ENCODE assay signal across 8 mouse cellular contexts in genomic region chr14:50924281-50925064, GRCm38 (mm10). TPM values are rescaled to one million over a fixed set of nuclear protein-coding genes. Genes with fewer than 3 reads are reported as not detected.
DNase-seq lines count a peak whose midpoint lies in the region; ATAC-seq and TF ChIP-seq lines count a peak whose summit lies in the region.

Gene Osgep, minus strand, starts transcription at chr14:50924893.
Gene Apex1, plus strand, starts transcription at chr14:50924968.

- no peak for TF ChIP-seq EP300 in MEL (IDR thresholded peaks at IDR 0.05; ENCODE audit: low read depth in 1 of 2, low read length in 2 of 2)

- DNase-seq in MEL (ENCODE audit: low read depth, low spot score) = peak; percentile 98
- DNase-seq in cerebellum, adult 2 months = peak; percentile 95 to 97
- peak; percentile 99 for DNase-seq in forebrain, postnatal 0 days
- peak; percentile 97 for DNase-seq in heart, postnatal 4 days
- peak; percentile 97 to 98 for DNase-seq in layer of hippocampus, adult 8-10 months (ENCODE audit: low spot score in 2 of 2)
- DNase-seq in ovary, adult 18-20 months (ENCODE audit: low spot score) = peak; percentile 92
- peak; percentile 97 for DNase-seq in thymus, postnatal 0 days (ENCODE audit: low spot score)

- peak; percentile 97 for ATAC-seq in forebrain, postnatal 0 days
- peak; percentile 96 for ATAC-seq in lung, embryonic 15.5 days (ENCODE audit: borderline replicate concordance, extremely low read depth, low FRiP score, low TSS enrichment)

- no peak for TF ChIP-seq CTCF in MEL (IDR thresholded peaks at IDR 0.05 in 2 of 3, conservative IDR thresholded peaks at IDR 0.05 in 1 of 3; ENCODE audit: control insufficient read depth in 1 of 3, insufficient read depth in 1 of 3, low read depth in 2 of 3, low read length in 3 of 3, poor library complexity in 1 of 3, severe bottlenecking in 1 of 3)
- no peak for TF ChIP-seq CTCF in cerebellum, adult 2 months (IDR thresholded peaks at IDR 0.05; ENCODE audit: borderline replicate concordance, insufficient read depth, low read depth, low read length)
- 0 out of 2 replicates have a peak, but pooled peaks have one; percentile 4 for TF ChIP-seq CTCF in forebrain, postnatal 0 days (IDR thresholded peaks at IDR 0.05; ENCODE audit: low read depth)

- peaks cover 0 to 5% of the 10 kb centered on the region in 2 experiments; a peak in 2 of 4 replicates for H3K36me3 ChIP-seq in MEL (ENCODE audit: control insufficient read depth in 1 of 2, insufficient read depth in 2 of 2, low read length in 2 of 2)
- peaks cover 27% of the 10 kb centered on the region for H3K36me3 ChIP-seq in forebrain, postnatal 0 days (ENCODE audit: insufficient read depth)
- peaks cover 41% of the 10 kb centered on the region for H3K36me3 ChIP-seq in lung, embryonic 15.5 days

- no peaks in the 10 kb centered on the region for H3K9me3 ChIP-seq in MEL (replicated peaks; ENCODE audit: insufficient read depth, low read length)
- no peaks in the 10 kb centered on the region for H3K9me3 ChIP-seq in forebrain, postnatal 0 days (ENCODE audit: low read length)
- no peaks in the 10 kb centered on the region for H3K9me3 ChIP-seq in lung, embryonic 15.5 days

- H3K4me3 ChIP-seq in MEL (ENCODE audit: control insufficient read depth in 1 of 2, insufficient read depth in 1 of 2, low read depth in 2 of 2, low read length in 2 of 2) = peak within 1 kb of the TSS; percentile 78 to 90
- peak within 1 kb of the TSS; percentile 85 for H3K4me3 ChIP-seq in cerebellum, adult 2 months (replicated peaks; ENCODE audit: insufficient read depth, low read depth, low read length)
- H3K4me3 ChIP-seq in forebrain, postnatal 0 days (ENCODE audit: low read depth, low read length) = peak within 1 kb of the TSS; percentile 70
- peak within 1 kb of the TSS; percentile 86 for H3K4me3 ChIP-seq in lung, embryonic 15.5 days

- H3K9ac ChIP-seq in MEL (ENCODE audit: control insufficient read depth, low read depth, low read length, poor library complexity, severe bottlenecking) = peak within 1 kb of the TSS; percentile 76
- peak within 1 kb of the TSS; percentile 62 for H3K9ac ChIP-seq in forebrain, postnatal 0 days
- H3K9ac ChIP-seq in lung, embryonic 15.5 days = peak within 1 kb of the TSS; percentile 87

- WGBS in cerebellum, adult 2 months = under 1% methylated on average over 57 of the region's 57 CpGs
- under 1% methylated on average over 57 of the region's 57 CpGs for WGBS in forebrain, postnatal 0 days
- under 1% methylated on average over 57 of the region's 57 CpGs for WGBS in lung, embryonic 15.5 days

- H3K79me2 ChIP-seq in MEL (ENCODE audit: control insufficient read depth, insufficient read depth, low read length, poor library complexity) = peaks cover 21% of the 10 kb centered on the region

- H3K27me3 ChIP-seq in MEL (ENCODE audit: control insufficient read depth in 1 of 2, insufficient read depth in 2 of 2, low read length in 2 of 2) = no peaks in the 10 kb centered on the region
- H3K27me3 ChIP-seq in cerebellum, adult 2 months (ENCODE audit: control insufficient read depth, insufficient read depth, low read length) = no peaks in the 10 kb centered on the region
- H3K27me3 ChIP-seq in forebrain, postnatal 0 days (ENCODE audit: insufficient read depth, low read length) = no peaks in the 10 kb centered on the region
- H3K27me3 ChIP-seq in lung, embryonic 15.5 days = no peaks in the 10 kb centered on the region

- no peaks in the 10 kb centered on the region for H3K4me1 ChIP-seq in MEL (ENCODE audit: control insufficient read depth in 1 of 2, insufficient read depth in 2 of 2, low read length in 2 of 2)
- no peaks in the 10 kb centered on the region for H3K4me1 ChIP-seq in cerebellum, adult 2 months (ENCODE audit: control insufficient read depth, insufficient read depth, low read length)
- H3K4me1 ChIP-seq in forebrain, postnatal 0 days (ENCODE audit: insufficient read depth) = peaks cover 15% of the 10 kb centered on the region
- H3K4me1 ChIP-seq in lung, embryonic 15.5 days = peaks cover 19% of the 10 kb centered on the region

- peak; percentile 67 to 78 for TF ChIP-seq POLR2A in MEL (IDR thresholded peaks at IDR 0.05; ENCODE audit: control insufficient read depth in 1 of 2, insufficient read depth in 1 of 2, low read depth in 1 of 2, low read length in 2 of 2, poor library complexity in 1 of 2)
- TF ChIP-seq POLR2A in cerebellum, adult 2 months (IDR thresholded peaks at IDR 0.05; ENCODE audit: borderline replicate concordance, insufficient read depth, low read length) = no peak; the same call in 1 of the 2 replicates

- peak within 1 kb of the TSS; percentile 83 for H3K27ac ChIP-seq in MEL (ENCODE audit: control insufficient read depth, low read depth, low read length)
- peak within 1 kb of the TSS; percentile 37; the same call in 1 of the 2 replicates for H3K27ac ChIP-seq in cerebellum, adult 2 months (ENCODE audit: insufficient read depth, low read length)
- H3K27ac ChIP-seq in forebrain, postnatal 0 days (ENCODE audit: low read depth, low read length) = peak within 1 kb of the TSS; percentile 83
- peak within 1 kb of the TSS; percentile 93 for H3K27ac ChIP-seq in lung, embryonic 15.5 days

- H3K4me2 ChIP-seq in forebrain, postnatal 0 days (ENCODE audit: low read depth) = peak within 1 kb of the TSS; percentile 84
- H3K4me2 ChIP-seq in lung, embryonic 15.5 days = peak within 1 kb of the TSS; percentile 84

- TF ChIP-seq RAD21 in MEL (IDR thresholded peaks at IDR 0.05; ENCODE audit: low read depth, low read length) = no peak

TF ChIP-seq in MEL, 35 proteins besides CTCF, POLR2A, EP300 and RAD21 (continues in another document):
- TF ChIP-seq E2F4 (IDR thresholded peaks at IDR 0.05; ENCODE audit: borderline replicate concordance, low read depth, low read length) (peak; percentile 53; the same call in 1 of the 2 replicates), ZC3H11A (IDR thresholded peaks at IDR 0.05; ENCODE audit: low read depth, low read length) (no peak), USF1 (IDR thresholded peaks at IDR 0.05; ENCODE audit: low read depth, low read length) (peak; percentile 95), KAT2A (conservative IDR thresholded peaks at IDR 0.05; ENCODE audit: low read depth, low read length) (no peak), TCF12 (IDR thresholded peaks at IDR 0.05; ENCODE audit: low read depth, low read length) (peak; percentile 28; the same call in 1 of the 2 replicates), UBTF (IDR thresholded peaks at IDR 0.05; ENCODE audit: borderline replicate concordance, insufficient read depth, low read depth, low read length) (no peak), MAX (IDR thresholded peaks at IDR 0.05; ENCODE audit: low read length) (peak; percentile 100), MYC (IDR thresholded peaks at IDR 0.05; ENCODE audit: low read depth, low read length) (peak; percentile 99), ZMIZ1 (IDR thresholded peaks at IDR 0.05; ENCODE audit: low read depth, low read length) (no peak), USF2 (IDR thresholded peaks at IDR 0.05; ENCODE audit: borderline replicate concordance in 1 of 2, insufficient read depth in 1 of 2, low read depth in 1 of 2, low read length in 2 of 2) (peak; percentile 97 to 98), POLR2AphosphoS2 (IDR thresholded peaks at IDR 0.05; ENCODE audit: low read length) (peak; percentile 91), MEF2A (IDR thresholded peaks at IDR 0.05; ENCODE audit: extremely low read depth, insufficient replicate concordance, low read depth, low read length, poor library complexity, severe bottlenecking) (no peak), MAFK (IDR thresholded peaks at IDR 0.05; ENCODE audit: borderline replicate concordance, low read depth, low read length) (no peak), GABPA (IDR thresholded peaks at IDR 0.05; ENCODE audit: low read depth, low read length) (no peak), ELF1 (IDR thresholded peaks at IDR 0.05; ENCODE audit: low read depth, low read length) (0 out of 2 replicates have a peak, but pooled peaks have one; percentile 8), NRF1 (IDR thresholded peaks at IDR 0.05; ENCODE audit: insufficient read depth, low read depth, low read length, poor library complexity, severe bottlenecking) (0 out of 2 replicates have a peak, but pooled peaks have one; percentile 13), ETS1 (IDR thresholded peaks at IDR 0.05; ENCODE audit: low read depth, low read length) (peak; percentile 6; the same call in 1 of the 2 replicates), POLR2AphosphoS5 (IDR thresholded peaks at IDR 0.05; ENCODE audit: borderline replicate concordance, low read depth, low read length) (peak; percentile 49; the same call in 1 of the 2 replicates), CHD1 (IDR thresholded peaks at IDR 0.05; ENCODE audit: low read depth, low read length) (no peak; the same call in 1 of the 2 replicates), JUND (IDR thresholded peaks at IDR 0.05; ENCODE audit: low read depth, low read length) (no peak), ZNF384 (IDR thresholded peaks at IDR 0.05; ENCODE audit: low read depth, low read length) (no peak)

RNA-seq across cellular contexts. Expression of gene Osgep, which starts in this region (rescaled TPM):
- total RNA-seq in MEL (2012; rRNA removed) = 28.0 and 29.6 TPM in 2 replicates
- 10 to 100 TPM in 1 of 2 experiments, not detected in 1; 45.1 TPM for polyA plus RNA-seq in MEL (2012; ENCODE audit: insufficient read depth in 1 of 2, insufficient read length in 2 of 2, low read depth in 1 of 2, low replicate concordance in 2 of 2, missing spikeins in 1 of 2)
- polyA plus RNA-seq in cerebellum, adult 2 months (2012; rRNA removed) = 65.1 and 70.3 TPM in 2 replicates
- 75.2 and 102 TPM in 2 replicates for total RNA-seq in forebrain, postnatal 0 days (2014; rRNA removed)
- 79.1 and 87.6 TPM in 2 replicates for polyA plus RNA-seq in forebrain, postnatal 0 days (2015; fragmentation: Nextera tagmentation; extraction: Ambion mirVana)
- 10 to 100 TPM; 64.2 to 65.8 TPM for total RNA-seq in heart, postnatal 4 days (2021)
- total RNA-seq in layer of hippocampus, adult 8-10 months (2022) = 10 to 100 TPM; 30.4 to 37.1 (median 34.9) TPM
- polyA plus RNA-seq in lung, embryonic 15.5 days (2015; fragmentation: Nextera tagmentation; extraction: Ambion mirVana) = 174 and 176 TPM in 2 replicates
- 111 and 123 TPM in 2 replicates for polyA plus RNA-seq in thymus, postnatal 0 days (2015; fragmentation: Nextera tagmentation; extraction: Ambion mirVana)

RNA-seq across cellular contexts. Expression of gene Apex1, which starts in this region (rescaled TPM):
- 123 and 129 TPM in 2 replicates for total RNA-seq in MEL (2012; rRNA removed)
- polyA plus RNA-seq in MEL (2012; ENCODE audit: insufficient read depth in 1 of 2, insufficient read length in 2 of 2, low read depth in 1 of 2, low replicate concordance in 2 of 2, missing spikeins in 1 of 2) = 100 to 1,000 TPM in 1 of 2 experiments, not detected in 1; 155 TPM
- 48.5 and 49.7 TPM in 2 replicates for polyA plus RNA-seq in cerebellum, adult 2 months (2012; rRNA removed)
- 134 and 150 TPM in 2 replicates for total RNA-seq in forebrain, postnatal 0 days (2014; rRNA removed)
- 193 and 233 TPM in 2 replicates for polyA plus RNA-seq in forebrain, postnatal 0 days (2015; fragmentation: Nextera tagmentation; extraction: Ambion mirVana)
- total RNA-seq in heart, postnatal 4 days (2021) = 10 to 100 TPM; 49.5 to 52.9 TPM
- 10 to 100 TPM; 61.2 to 67.5 (median 64.1) TPM for total RNA-seq in layer of hippocampus, adult 8-10 months (2022)
- polyA plus RNA-seq in lung, embryonic 15.5 days (2015; fragmentation: Nextera tagmentation; extraction: Ambion mirVana) = 222 and 228 TPM in 2 replicates
- polyA plus RNA-seq in thymus, postnatal 0 days (2015; fragmentation: Nextera tagmentation; extraction: Ambion mirVana) = 165 and 184 TPM in 2 replicates

Comparison
In these comparisons a context has a peak if more than half of its experiments do, and no peak if none do; other contexts are left out.
1. Peak in every context shown above with its lines: DNase-seq, ATAC-seq, H3K4me3 ChIP-seq and H3K27ac ChIP-seq.
2. H3K27ac ChIP-seq: peak in every context shown above with its lines; median percentile 93 in lung, embryonic 15.5 days; 83 in MEL; 83 in forebrain, postnatal 0 days; 37 in cerebellum, adult 2 months.